Mouse (Mus musculus) liver, postnatal 0 days (tissue): Measurements from ENCODE around the gene Lmbr1.

Source experiments
- CTCF ChIP-seq: sonication (generic); IDR thresholded peaks from 2 replicates; pipeline ENCODE4 v1.5.1; 2016; ENCODE audit warnings: antibody characterized with exemption, low read depth
- EP300 ChIP-seq: IDR thresholded peaks from 2 replicates; pipeline ENCODE4 v1.6.1; 2016; ENCODE audit warnings: antibody characterized with exemption, low read depth, mild to moderate bottlenecking

- no peak for TF ChIP-seq CTCF
- TF ChIP-seq EP300 = no peak
Measured at GRCm38 (mm10) chr5:29195231-29195569, 183.0 kb downstream of the Lmbr1 start.
